Mouse (Mus musculus) kidney, adult 11 months (tissue): ENCODE data around the gene Otoa.

Source experiments
- DNase-seq: peaks from one replicate; pipeline ENCODE4 v3.0.0; 2022

The Otoa gene

DNA sequence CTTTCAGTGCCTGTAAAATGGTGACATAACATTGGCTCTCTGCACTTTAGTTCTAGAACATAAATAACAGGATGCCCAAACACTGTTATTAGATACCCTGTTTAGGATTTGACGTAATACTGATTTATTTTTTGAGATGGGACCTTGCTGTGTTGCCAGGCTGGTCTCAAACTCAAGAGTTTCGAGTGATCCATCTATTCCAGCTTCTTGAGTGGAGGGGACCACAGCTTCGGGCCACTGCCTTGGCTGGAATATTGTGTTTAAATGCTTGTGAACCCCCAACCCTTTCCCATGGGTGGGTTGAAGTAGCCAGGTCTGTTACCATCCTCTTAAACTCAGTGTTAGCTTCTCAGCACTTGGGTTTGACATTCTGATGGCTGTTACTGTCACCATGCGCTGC lies at the start of gene Otoa:
Gene Otoa, plus strand, starts transcription at position 301 of the 400 bp plus-strand sequence.
- no peak for DNase-seq

DNA sequence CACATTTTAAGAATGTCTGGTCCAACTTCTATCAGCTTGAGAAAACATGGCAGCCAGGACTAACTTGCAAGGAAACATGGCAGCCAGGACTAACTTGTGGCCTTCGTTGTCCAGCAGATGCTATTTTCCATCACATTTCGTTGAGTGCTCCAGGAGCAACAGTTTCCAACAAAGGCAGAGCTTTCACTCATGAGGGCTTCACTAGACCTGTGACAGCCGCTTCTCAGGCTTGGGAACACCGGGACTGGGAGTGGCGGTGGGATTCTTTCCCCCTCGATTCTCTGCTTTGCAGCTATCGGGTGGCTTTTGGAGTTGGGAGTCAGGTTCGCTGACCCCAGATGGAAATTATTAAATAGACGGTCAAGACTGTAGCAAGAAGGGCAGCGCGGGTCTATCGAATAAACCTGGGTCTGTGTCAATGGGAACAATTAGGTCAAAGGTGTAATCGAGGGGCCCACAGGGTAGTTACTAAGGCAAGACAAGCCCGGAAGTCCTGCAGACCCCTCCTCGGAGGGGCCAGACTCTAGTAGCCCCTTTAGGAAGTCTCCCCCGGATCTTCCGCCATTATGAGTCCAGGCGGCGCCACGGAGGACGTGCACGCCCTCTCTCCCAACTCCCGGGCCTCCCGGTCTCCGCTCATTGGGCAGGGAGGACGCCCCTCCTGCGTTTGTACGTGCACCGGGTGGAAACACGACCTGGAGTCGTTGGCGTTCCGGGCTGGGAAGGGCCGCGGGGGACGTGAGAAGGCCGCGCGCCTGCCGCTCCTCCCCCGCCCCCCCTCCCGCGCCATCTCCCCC lies 47.4 kb upstream of the Otoa start, which contains the start of gene Mettl9:
Gene Mettl9, plus strand, starts transcription at position 590 of the 797 bp plus-strand sequence.
- peak; percentile 91 for DNase-seq

DNA sequence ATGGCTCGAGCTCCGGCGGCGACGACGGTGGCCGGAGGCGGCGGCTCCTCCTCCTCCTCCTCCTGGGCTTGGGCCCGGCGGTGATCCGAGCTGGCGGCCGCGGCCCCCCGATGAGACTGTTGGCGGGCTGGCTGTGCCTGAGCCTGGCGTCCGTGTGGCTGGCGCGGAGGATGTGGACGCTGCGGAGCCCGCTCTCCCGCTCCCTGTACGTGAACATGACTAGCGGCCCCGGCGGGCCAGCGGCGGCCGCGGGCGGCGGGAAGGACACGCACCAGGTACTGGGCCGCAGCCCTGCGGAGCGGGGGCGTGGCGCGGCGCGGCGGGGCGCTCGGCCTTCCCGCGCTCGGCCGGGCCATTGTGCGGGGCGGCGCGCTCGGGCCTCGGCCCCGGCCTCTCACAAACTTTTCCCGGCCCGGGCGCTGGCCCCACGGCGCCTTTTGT lies 46.7 kb upstream of the Otoa start:
- DNase-seq, result no peak

DNA sequence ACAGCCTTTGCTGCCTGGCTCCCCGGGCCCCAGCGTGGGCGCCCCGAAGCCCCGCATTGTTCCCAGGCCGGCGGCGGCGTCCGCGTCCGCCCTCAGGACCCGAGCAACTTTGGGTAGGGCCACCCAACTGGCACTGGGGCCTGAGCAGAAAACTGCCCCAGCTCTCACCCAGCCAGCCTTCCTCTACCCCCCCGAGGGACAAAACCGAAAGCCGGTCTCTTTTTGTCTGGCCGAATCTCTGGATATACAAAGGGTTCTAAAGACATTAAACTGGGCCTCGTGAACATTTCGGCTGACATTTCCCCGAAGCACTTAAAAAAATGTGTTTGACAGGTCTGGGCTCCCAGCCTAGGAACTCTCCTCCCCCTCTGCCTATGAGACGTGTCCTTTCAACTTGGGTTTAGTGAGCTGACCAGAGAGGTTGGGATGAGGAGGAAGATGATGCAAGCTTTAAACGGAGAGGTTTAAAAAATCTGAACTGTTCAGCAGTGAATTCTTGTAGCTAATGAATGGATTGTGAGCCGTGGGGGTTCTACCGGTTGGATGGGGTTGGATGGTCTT lies 46.2 kb upstream of the Otoa start:
- DNase-seq, result peak; percentile 52

DNA sequence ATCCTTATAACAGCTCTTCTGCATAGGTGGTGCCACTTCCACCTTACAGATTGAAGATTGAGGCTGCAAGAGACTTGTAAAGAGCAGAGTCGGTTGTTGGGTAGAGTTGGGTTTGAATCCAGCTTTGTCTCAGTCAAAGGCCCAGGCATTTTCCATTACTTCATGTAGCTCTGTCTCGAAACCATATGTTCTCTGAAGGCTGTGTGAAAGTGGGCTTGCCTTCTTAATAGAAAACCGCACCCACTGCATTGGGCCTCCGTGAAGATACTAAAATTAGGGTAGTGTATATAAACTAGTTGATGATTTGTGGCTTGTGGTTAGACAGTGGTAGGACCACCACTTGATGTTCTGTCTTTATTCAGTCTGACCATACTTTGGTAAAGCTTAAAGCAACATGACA lies 40.9 kb upstream of the Otoa start:
- no peak for DNase-seq

DNA sequence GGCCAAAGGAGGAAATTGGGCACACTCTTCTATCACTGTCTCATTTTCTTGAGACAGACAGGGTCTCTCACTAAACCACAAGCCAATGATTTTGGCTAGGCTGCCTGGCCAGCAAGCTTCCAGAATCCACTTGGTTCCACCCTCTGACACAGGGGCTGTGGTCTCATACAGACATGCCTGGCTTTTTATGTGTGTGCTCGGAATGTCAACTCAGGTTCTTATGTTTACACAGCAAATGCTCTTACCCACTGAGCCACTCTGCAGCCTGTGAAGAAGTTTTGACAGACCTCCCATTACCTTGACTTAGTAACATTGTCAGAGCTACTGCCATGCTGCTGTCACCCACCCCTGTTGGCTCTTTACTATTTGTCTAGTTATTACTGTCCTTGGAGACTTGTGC lies 39.5 kb upstream of the Otoa start:
- DNase-seq, result no peak

DNA sequence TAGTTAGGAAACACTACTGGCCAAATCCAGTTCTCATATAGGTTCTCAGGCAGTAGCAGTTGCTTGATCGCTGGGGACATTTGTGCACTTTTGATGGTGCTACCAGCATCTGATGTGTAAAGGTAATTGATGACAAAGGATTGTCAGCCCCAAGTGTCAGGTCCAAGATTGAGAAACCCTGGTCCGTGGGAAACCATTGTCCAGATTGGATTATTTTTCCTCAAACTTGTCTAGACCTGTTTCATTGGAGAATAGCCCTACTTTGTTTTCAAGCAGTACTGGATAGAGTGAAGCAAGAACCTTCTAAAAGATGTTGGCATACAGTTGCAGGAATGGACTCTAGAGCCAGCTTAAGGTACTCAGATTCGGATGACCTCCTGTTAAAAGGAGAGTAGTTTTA lies 38.4 kb upstream of the Otoa start:
- no peak for DNase-seq

DNA sequence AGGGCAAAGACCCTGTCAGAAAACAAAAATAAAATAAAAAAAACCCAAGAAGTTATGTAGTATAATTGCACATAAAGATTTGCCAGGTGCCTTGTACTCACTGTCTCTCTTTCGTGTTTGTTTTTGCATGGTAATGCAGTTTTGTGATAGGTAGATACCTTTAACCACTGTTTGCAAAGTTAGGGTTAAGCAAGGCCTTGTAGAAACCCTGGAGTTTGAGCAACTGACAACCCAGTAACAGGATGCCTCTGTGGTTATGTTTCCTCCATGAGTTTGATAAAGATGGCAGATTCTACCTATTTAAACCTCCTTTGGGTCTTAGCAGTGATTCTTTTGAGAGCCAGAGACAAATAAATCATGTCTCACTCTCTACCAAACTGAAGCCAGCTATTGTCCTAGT lies 37.9 kb upstream of the Otoa start:
- no peak for DNase-seq

DNA sequence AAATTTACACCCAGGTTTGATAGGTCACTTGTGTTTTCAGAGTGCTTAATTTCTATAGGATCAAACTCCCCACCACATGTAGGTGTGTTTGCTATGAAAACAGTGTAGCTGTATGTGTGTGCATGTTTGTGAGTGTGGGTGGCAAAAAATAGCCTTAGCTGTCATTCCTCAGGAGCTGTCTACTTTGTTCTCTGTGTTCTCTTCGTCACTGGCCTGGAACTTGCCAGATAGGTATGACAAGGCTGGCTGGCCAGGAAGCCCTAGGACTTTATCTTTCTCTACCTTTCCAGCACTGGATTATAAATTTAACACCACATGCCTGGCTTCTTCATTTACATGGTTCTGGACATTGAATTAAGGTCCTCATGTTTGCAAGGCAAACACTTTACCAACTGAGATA lies 37.2 kb upstream of the Otoa start:
- DNase-seq, result no peak

DNA sequence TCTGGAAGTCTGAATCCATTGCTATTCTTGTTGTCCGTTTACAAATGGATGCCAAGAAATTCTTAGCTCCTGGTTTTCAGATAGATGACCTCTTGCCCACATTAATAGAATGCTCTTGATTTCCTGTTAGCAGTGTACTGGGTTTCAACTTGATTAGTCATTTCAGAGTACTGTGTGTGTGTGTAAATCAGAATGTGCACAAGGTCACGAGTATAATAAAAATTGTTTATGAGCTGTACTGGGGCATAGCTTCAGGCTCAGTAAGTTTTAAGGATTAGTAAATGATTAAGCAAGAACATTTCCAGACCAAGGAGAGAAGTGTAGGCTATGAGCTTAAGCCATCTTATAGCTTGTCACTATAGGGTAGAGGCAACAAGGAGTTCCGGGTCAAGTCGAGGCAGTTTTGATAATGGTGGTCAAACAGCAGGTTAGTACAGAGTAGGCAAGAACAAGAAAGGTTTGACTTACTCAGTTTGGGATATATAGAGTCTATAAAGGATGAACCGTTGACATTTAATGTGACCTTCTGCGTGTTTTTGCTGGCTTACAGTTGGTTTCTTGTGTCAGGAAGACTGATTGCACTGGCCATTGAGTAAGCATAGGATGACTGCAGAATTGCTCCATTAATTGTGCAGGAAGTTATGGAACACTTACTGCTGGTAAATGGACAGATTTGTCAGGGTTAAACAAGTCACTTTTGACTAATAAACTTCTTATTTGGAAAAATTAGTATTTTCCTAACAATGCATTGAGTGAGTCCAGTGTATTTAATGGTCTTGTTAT lies 35.6 kb upstream of the Otoa start:
- no peak for DNase-seq

DNA sequence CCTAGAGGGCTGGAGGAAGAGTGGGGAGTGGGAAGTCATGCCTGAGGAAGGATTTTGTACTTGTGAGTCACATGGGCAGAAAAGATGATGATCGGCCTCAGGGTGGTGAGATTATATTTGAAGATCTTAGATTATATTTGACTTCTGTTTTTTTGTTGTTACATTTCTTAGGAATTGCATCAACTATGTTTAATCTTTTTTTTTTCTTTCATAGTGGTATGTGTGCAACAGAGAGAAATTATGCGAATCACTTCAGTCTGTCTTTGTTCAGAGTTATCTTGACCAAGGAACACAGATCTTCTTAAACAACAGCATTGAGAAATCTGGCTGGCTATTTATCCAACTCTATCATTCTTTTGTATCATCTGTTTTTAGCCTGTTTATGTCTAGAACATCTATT lies 33.8 kb upstream of the Otoa start:
- no peak for DNase-seq

DNA sequence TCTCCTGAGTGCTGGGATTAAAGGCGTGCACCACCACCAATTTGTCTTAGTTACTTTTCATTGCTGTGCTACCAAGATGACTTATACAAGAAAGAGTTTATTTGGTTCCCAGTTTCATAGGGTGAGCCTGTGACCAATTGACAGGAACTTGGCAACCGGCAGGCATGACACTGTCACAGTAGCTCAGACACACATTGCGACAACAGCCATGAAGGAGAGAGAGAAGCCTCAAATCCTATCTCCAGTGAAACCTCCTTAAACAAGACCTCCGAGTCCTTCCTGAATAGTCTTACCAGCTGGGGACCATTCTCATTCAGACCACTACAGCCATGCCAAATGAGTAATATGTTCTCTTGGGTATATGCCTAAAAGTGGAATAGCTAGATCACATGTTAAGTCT lies 28.4 kb upstream of the Otoa start:
- DNase-seq, result no peak

DNA sequence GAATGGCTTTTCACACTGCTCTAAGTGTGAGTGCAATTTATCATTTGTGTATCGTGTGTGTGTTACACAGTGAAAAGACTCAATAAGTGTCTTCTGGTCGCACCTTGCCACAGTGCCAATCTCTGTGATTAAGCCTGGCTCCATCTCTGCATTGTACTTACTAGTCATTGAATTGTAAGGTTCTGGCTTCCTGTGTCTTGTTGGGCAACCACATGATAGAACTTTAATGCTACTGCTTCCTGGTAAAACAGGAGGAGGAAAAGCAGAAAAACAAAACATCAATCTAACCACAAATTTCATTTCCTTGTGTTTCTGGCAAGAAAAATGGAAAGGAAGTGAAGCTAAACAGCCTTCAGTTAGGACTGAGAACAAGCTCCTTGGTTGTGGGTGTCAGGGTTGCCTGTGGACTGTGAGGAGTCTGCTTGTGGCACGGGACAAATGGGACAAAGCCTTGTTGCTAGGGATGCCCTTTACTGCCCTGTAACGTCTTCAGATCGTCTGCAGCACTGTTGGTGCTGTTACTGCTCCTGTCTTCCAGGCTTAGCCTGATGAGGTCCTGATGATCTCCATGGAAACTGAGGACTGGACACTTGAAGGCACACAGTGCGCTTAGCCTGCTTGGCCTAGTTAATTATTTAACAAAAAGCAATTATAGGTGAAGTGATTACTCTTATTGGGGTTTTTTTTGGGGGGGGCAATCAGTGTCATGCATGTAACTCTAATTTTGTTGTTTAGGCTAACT lies 21.8 kb upstream of the Otoa start:
- DNase-seq, result no peak

DNA sequence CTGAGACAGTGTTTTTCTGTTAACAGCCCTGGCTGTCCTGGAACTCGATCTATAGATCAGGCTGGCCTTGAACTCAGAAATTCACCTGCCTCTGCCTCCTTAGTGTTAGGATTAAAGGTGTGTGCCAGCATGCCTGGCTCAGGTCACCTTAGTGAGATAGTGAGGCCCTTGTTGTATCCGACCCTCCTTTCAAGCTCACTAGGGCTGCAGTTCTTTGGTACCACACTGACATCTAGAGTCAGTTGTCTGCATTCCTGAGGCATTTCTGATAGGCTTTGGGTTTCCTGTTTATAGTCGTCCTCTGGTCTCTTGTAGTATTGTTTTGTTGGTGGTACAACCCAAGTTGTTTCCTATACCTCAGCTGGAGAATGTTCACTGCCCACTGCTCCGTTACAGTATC lies 17.1 kb upstream of the Otoa start:
- no peak for DNase-seq

DNA sequence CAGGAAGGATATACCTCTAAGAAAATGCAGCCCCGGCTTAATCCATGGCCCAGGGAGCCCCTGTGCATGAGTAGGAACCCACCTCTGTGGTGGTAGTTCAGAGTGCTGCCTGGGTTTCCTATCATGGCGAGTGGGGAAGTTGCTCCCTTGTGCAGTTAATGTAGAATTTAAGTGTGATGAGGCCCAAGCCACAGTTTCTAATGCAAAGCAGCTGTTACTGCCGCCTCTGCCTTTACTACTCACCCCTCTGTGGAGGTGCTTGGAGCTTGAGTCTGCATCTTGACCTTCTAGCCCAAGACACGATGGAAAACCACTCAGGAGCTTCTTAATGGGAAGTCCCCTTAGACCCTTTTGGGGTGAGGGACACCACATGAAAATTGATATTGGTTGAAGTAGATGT lies 10.2 kb upstream of the Otoa start:
- no peak for DNase-seq

DNA sequence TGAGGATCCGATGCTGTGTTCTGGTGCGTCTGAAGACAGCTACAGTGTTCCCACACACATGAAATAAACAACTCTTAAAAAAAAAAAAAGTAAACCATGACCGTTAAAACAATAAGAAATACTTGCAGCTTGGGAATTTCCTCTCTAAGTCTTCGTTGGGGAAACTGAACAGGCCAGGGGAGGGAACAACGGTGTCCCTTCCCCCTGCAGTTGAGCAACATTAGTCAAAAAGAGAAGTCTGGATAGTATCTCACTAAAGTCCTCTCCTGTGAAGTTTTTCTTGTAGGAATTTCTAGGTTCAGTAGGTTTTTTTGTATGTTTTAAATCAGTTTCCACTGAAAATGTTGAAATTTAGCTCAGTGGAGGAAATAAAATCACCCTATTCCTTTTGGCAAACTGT lies 8.9 kb upstream of the Otoa start:
- DNase-seq, result no peak

DNA sequence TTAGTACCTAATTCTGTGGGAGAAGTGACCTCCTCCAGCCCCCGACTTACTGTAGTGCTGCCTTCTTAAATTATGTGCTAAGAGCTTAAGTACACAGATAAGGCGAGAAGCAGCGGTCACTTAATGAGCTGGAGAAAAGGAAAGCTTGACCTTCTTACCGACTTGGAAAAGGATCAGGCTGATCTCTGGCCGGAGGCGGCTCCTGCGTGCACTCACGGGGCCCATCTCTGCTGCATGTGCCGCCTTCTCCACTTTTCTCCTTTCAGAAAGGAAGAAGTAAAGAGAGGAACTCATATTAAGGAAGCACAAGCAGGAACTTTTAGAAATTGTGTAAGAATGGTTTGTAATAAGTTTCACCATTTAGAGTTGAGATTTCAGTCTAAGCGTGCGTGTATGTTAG lies 7.2 kb upstream of the Otoa start, which contains the start of gene Igsf6:
Gene Igsf6, minus strand, starts transcription at position 292 of the 400 bp plus-strand sequence.
- DNase-seq, result peak; percentile 40

DNA sequence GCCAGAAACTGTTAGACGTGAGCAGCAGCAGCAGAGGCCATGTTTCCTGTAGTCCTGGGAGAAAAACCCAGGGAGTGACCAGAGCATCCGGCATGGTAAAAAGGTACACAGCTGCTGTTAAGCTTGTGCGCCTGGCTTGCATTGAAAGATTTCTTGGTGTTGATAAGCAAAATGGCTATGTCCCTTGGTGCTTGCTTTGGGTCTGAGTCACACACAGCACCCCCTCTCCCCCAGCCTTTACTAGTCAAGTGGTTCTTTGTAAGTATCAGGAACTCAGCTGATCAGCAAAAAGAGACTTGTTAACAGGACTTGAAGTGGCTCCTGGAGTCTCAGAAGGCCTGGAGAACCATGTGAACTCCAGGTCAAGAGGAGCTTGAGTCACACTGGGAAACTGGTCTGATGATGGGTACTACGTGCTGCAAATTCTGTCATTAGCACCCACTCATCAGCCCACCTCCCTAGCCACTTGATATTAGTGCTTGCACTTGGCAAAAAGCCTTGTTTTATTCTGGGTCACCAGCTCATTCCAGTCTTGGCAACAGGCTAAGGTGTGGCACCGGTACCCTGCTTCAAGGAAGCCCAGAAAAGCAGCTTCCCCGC lies 6.5 kb upstream of the Otoa start:
- DNase-seq, result no peak

DNA sequence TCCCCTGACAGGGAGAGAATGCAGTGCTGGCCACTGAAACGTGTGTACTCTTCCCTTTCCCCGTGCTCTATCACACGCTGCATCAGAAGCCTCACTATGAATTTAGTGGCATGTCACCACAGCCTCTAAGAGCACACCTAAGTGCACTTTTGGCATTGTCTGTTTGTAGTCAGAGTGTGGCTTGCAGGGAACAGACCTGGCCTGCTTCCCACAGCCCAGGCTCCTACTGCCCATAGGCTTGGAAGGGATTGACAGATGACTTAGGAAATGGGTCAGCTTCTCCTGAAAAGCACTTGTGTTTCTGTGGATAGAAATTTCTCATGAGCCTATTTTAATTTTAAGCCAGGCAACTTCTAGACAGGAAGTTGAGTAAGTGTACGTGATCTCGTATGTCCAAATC lies 6.0 kb upstream of the Otoa start:
- DNase-seq, result no peak

DNA sequence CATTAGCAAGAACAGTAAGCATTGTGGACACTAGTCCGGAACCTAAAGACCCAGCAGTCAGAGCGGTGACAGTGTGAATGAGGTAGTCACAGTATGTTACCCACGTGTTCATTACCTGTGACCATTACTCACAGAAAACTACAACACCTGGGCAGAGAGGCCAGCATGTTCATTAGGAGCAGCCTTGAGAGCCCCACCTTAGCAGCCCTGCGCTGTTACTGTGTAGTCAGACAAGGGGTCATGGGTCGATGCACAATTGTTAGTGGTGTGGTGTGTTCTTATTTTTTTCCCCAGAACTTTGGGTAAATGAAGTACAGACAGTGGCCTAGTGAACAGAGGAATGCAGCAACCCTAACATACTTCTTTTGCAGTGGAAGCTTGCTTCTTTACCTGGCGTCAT lies 4.1 kb upstream of the Otoa start:
- DNase-seq, result no peak

DNA sequence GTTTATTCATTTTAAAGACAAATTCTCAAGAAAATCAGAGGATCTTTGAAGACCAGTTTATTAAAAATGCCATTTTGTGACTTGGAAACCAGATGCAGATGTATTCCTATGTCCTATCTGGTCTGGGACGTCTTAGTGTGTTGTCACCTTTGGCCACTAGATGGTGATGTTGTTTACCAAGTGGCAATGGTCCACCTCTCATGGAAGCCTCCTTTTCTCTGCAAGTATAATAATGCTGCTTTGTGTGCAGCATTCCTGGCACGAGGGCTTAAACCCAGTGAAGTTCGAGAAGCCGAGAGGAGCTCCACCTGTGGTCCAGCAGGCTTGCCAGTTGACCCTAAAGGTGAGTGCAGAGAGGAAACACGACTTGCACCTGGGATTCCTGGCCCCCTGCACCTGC lies 3.6 kb upstream of the Otoa start:
- DNase-seq, result peak; percentile 42

DNA sequence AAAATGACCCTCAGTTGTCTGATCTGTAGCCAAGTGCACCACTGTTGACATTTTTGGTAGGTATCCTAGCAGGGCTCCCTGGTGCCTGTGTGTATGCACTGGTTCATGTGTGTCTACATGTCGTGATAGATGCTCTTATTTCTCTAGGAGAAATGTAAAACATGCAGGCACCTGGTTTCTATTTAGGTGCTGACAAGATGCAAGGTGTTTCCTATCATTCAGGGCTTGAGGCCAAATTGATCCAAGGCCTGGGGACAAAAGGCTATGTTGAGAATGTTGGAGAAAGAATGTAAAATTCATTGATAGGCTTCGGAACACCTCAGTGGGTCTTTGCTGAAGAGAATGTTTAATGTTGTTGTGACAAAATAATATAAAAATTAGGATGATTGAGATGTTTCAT lies 366 bp downstream of the Otoa start:
- no peak for DNase-seq
